Mouse (Mus musculus) heart, adult 9 months (tissue): ENCODE data around the gene Usp16.

ENCODE experiments used
- DNase-seq, 2 experiments: peaks; one replicate each; pipeline ENCODE4 v3.0.0; 2022; ENCODE audit warnings: low spot score in 2 of 2

Gene Usp16

DNA sequence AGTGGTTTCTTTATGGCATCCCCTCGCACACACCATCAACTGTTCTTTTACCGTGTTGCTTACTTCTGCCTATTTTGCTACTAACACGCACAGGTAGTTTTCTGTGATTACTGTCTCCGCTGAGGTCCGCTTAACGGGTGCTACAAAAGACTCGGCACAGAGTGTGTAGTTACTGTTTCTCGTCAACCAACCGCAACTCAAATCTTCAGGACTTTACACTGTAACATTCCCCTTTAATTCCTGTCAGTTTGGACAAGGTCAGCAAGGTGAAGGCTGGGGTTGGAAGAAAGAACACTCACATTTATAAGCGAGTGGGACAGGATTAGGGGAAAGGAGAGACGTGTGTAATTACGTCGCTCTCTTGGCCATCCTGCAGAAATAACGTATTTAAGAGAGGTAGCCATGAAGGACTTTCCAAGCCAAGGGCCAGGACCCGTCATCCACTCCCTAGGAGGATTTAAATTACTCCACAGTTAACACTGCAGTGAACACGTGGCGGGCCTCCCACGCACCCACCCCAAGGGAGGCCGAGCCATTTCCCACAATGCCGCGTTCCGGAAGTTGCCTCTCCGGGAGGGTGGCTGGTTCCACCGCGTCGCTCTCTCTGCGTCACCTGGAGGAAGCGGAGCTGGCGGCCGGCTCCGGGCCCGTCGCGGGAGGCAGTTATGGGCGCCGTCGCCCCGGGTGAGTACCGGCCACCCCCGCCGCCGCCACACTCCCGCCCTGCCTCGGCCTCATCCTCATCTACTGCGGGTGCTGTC lies at the start of gene Usp16:
Gene Usp16, plus strand, starts transcription at position 285 of the 761 bp plus-strand sequence.
- DNase-seq: peak; percentile 92

DNA sequence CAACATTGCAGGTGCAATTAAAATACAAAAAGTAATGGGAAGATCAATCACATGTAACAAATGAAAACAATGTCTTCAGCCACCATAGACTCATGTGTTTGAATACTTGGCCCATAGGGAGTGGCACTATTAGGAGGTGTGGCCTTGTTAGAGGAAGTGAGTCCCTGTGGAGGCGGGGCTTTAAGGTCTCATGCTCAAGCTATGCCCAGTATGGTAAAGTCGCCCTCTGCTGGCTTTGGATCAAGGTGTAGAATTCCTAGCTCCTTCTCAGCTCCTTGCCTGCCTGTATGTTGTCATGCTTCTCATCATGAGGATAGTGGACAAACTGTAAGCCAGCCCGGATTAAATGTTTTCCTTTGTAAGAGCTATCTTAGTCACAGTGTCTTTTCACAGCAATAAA lies 49.5 kb upstream of the Usp16 start:
- no peak for DNase-seq

DNA sequence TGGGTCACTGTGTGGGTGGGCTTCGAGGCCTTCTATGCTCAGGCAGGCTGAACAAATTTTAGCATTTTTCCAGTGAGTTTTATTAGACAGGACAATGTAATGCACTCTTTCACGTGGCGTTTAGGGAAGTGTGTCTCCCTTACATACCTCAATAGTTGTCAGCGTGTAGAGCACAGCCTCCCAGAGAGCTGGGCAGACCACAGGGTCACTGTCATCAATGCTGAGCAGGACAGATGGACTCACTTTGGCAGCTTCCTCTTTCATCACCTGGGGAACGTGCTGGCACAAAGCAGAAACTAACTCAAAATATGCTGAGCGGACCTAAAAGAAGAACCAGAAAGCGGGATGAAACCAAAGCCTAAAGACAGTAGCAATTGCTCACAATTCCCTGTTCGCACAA lies 33.8 kb upstream of the Usp16 start:
- no peak for DNase-seq

DNA sequence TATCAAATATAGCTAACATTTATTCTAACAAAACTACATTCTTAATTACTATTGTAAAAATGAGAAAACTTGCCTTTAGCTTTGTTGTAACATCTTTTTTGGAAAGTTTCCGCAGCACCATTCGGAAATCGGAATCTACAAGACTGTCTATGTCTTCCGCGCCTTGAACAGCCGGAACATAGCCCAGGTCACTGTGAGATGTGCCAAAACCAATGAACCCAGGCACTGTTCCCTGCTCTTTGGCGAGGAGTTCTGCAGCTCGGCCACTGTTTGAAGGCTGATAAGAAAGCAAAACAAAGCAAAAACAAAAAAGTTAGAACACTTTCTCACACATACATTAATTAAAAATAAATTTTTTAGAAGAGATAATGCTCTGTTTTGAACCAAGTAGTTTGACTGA lies 27.0 kb upstream of the Usp16 start:
- no peak for DNase-seq

DNA sequence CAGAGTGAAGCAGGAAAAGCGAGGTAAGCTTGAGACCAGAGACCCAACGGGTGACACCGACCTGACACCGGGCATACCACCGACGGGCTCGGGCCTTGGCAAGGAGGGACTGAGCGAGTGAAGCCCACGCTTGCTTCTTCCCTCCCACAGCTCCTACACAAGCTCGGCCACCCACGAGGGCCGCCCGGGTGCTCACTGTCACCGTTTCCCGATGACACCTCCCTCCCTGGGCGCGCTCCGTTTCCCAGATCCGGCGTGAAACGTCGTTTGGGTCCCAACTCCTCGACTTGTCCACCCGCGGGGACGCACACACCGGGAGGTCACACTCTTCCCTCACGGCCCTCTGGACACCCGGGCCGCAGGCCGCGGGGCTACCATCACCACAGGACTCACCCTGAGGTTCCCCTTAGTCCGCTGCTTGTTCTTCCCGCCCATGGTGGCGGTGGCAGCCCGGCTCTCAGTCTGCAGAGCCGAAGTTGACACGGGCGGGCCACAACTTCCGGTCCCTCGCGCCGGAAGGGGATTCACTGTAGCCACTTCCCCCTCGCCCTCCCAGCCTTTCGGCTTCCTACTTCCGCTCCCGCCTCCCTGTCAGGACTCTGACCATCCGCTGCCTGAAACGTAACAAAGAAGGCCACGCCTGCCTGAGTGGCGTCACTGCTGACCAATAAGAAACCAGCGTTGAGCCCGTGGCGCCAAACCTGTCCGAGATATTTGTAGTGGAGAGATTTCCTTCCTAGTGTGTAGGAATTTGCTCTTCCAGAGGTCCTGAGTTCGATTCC lies 22.3 kb upstream of the Usp16 start, which contains the start of gene Ltn1:
Gene Ltn1, minus strand, starts transcription at position 580 of the 782 bp plus-strand sequence.
- DNase-seq: peak; percentile 98

DNA sequence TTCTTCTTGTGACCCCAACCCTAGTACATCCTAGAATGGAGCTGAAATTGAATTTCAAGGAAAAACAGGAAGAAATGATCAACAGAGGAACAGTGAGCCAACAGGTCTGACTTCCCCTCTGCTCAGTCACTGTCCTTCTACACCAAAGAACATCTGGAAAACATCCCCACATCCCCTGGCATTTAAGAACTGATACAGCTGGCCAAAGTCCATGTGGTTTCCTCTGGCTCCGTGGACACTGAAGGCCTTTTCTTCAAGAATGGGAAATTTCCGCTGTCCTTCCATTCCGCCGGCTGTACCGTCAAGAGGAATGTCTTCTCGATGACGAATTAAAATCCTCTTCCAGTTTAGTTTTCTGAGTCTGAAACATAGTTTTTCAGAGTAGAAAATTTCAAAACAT lies 20.2 kb upstream of the Usp16 start:
- DNase-seq: no peak

DNA sequence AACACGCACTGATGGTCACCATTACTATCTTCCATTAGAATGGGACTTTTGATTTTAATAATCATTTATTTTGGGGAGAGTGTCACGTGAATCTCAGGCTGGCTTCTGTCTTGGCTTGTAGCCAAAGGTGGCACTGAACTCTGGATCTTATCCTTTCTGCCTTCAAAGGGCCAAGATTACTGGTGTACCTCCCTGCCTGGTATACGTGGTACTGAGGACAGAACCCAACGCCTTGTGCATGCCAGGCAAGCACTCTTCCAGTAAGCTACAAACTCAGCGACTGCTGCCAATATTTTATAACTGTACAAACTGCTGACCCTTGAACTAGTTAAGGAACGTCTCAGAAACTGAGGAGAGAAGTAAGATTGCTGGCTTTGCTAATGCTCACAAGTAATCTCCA lies 19.6 kb upstream of the Usp16 start:
- no peak for DNase-seq

DNA sequence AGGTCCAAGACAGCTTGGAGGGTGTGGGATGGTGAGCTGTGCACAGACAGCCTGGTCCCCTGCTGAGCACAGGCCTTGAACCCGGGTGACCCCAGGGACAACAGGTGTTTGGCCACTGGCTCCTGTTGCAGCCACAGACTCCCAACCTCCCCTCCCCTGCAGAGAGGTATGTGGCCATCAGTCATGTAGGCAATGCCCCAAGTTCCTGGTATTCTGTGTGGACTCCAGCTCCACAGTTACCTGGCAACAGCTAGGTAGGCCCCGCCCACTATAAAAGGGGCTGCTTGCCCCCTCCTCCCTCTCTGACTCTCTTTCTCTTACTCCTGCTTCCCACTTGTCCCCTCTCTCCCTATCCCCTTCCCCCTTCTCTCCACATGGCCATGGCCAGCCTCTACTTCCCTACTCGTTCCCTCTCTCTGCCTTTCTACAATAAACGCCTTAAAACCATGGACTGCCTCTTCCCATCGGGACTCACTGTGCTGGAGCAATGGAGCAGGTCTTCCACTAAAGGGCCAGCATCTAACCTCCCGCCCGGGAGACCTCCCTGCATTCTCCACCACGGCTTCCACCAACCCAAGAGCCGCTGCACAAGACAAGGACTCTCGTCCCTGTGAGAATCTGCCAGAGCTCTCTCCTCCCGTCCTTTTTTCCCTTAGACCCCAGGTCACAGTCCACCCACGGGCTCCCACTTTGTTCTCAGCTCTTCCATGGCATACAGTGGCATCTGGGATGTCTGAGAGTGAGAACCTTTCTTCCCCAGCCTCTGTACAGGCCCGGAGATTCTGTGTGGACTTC lies 18.9 kb upstream of the Usp16 start:
- DNase-seq: no peak

DNA sequence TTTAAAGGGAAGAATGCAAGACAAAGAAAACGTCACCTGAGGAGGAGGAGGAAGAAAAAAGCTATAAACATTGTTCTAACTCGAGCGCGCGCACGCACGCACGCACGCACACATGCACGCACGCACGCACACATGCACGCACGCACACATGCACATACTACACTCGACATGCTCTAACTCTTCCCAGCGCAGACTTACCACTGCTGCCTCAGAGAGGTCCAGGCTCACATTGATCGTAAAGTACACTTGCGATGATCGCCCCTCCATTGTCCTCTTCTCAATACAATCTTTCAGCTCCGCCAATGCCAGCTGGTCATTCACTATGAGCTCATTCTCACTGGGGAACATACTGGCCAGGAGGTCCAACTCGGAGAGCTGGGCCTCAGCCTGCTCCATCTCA lies 17.4 kb upstream of the Usp16 start:
- no peak for DNase-seq

DNA sequence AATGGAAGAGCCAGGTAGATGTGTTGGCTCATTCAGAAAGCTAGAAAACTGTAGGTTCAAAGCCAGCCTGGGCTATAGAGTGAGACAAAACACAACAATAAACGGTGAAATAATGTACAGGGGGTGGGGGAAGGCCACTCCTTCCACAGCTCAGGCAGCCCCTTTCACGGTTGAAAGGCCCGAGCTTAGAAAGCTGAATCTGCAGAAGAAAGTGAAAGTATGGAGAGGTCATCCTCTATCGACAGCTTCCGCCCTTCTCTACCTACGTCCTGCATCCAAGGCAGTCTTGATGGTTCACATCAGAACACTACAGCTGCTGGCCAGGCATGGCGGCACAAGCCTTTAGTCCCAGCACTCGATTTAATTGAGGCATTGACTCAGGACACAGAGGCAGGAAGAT lies 15.8 kb upstream of the Usp16 start:
- no peak for DNase-seq

DNA sequence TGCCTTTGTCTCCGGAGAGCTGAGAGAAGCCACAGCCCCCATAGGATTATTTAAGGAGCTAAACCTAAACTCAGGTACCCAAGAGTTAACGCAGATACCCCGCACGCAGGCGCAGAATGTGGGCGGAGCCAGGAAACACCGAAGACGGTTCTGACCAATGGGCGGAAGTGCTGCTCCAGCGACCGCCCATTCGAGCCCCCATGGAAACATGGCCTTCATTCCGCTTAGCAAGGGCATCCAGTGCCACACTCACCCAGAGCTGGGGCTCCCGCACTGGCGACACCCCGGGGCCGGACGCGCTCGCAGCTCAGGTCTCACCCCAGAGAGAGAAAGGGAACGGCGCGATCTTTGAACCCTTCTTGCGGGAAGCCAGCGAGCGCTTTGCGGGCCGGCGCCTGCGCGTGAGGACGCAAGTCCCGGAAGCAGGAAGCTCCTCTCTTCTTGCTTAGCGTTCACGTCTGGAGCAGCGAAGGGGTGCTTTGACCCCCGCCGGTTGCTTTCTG lies 14.3 kb upstream of the Usp16 start, which contains the start of gene Rwdd2b:
Gene Rwdd2b, minus strand, starts transcription at position 390 of the 503 bp plus-strand sequence.
- peak; percentile 92 to 93 for DNase-seq

DNA sequence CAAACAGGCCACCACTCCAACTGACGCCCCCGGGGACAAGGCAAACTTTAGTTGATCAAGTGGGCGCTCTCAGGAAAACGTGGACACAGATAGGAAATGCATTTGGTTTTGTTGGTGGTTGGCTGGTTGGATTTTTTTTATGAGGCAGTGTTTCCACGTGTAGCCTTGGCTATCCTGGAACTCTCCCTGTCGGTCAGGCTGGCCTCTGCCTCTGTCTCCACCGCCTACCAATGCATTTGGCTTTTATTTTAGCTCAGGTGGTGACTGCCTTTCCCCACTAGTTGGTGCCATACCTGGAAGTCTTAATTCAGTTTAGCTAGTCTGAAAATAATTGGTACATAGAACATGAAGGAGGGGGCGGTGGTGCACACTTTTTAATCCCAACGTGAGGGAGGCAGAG lies 13.4 kb upstream of the Usp16 start:
- DNase-seq: no peak

DNA sequence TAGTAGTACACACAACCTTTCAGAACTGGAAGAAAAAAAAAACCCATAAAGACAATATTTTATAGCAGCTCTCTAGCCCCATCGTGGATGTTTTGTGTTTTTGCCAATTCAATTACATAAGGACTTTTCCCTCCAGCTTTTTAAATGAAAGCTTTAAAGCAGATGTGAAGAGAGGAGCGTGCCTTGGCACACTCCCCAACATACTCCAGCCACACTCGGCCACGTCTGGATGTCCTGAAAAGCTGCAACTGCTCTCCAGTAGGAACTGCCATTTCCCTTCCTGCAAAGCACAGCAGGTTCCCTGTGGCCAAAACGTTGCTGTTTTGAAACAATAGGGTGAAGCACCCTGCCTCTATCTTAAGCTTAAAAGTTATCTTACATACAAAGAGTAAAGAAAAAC lies 12.2 kb upstream of the Usp16 start:
- no peak for DNase-seq

DNA sequence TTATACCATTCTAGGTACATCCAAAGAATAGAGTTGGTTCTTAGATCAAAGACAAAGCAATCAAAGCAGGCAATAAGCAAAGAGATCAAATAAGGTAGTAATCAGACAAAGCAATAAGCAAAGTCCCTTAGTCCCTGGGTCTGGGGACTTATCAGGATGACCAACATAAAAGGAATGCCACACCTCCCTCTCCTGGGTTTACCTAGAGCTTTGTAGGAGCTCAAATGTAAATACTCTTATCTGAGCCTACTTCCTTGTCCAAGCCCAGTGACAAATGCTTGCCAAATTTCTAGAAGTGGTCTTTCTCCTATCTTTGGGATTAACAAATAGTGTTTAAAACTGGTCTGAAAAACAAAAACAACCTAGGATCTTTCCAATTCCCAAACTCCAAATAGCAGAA lies 11.3 kb upstream of the Usp16 start:
- DNase-seq: no peak

DNA sequence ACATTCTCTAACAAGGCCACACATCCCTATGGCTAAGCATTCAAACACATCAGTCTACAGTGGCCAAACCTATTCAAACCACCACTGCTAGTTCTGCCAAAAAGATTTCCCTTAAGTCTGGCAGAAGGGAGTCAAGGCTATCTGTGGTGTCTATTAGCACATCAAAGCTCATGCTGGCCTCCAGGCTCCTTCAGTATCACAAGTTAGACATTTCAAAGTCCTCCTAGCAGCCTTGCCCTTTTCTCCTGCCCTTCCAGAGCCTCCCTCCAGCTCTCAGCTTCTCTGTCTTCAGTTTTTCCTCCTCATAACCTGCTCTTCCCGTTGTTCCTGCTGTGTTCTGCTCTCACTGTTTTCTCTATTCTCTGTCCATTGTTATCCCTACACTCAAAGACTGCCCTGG lies 10.4 kb upstream of the Usp16 start:
- no peak for DNase-seq

DNA sequence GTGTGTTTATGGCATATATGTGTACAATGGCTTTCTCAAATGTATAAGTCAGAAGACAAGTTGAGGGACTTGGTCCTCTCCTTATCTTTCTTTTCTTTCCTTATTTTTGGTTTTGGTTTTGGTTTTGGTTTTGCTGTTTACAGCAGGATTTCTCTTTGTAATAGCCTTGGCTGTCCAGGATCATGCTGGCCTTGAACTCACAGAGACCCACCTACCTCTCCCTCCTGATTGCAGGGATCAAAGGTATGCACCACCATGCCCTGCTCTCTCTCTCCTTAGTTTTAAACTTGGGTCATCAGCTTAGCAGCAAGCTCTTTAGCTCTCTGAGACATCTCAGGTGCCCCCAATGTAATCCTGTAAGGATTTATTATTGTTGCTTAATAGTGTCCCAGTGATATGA lies 9.4 kb upstream of the Usp16 start:
- no peak for DNase-seq

DNA sequence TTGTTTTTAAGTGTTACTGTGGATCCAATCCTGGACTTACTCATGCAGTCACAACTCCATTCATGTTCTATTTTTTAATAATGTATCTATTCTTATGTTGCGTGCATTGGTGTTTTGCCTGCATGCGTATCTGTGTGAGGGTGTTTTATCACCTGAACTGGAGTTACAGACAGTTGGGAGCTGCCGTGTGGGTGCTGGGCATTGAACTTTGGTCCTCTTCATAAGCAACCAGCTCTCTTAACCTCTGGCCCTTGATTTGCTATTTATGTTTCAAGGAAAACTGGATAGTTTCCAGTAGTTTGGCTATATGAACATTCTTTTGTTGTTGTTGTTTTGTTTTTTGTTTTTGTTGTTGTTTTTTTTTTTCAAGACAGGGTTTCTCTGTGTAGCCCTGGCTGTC lies 9.0 kb upstream of the Usp16 start:
- DNase-seq: no peak

DNA sequence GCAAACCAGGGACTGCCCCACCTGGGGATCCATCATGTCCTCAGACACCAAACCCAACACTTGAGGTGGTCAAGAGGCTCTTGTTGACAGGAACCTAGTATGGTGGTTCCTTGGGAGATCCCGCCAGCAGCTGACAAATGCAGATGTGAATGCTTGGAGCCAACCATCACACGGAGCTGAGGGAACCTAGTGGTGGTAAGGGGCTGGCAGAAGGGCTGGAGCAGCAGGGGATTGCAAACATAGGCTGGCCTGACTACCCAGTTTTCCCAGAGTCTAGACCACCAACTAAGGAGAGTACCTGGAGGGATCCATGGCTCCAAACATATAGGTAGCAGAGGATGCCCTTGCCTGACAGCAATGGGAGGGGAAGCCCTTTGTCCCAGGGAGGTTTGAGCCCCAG lies 1.3 kb upstream of the Usp16 start:
- DNase-seq: no peak

DNA sequence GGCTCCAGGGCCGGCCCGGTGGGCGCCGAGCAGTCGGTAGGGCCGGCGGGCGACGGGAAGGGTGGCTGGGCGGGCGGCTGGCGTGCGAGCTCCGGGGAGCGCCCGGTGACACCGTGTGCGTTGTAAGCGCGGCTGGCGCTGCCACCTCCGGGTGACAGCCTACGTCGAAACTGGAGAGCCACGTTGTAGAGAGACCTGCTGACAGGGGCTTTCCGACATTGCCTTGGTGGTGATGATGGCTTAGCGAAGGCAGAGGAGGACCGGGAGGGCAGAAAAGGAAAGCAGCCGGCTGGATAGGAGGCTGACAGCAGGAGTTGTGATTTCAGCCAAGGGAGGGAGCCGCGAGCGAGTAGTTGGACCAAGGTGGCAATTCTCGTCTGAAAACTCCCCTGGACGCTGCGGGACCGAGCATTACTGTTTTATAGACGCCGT lies 693 bp downstream of the Usp16 start:
- DNase-seq: no peak

DNA sequence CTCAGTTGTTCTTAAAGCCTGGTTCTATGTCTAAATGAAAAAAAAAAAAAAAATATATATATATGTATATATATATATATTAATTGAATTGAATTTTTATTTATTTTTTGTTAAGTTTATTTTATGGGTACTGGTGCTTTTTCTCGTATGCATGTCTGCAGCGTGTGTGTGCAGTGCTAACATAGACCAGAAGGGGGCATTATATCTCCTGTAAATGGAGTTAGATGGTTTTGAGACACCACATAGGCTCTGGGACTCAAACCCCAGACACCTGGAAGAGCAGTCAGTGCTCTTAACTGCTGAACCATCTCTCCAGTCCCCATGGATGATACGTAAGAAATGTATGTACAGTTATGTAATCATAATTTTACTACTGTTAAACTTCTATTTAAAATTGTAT lies 4.2 kb downstream of the Usp16 start:
- DNase-seq: no peak

DNA sequence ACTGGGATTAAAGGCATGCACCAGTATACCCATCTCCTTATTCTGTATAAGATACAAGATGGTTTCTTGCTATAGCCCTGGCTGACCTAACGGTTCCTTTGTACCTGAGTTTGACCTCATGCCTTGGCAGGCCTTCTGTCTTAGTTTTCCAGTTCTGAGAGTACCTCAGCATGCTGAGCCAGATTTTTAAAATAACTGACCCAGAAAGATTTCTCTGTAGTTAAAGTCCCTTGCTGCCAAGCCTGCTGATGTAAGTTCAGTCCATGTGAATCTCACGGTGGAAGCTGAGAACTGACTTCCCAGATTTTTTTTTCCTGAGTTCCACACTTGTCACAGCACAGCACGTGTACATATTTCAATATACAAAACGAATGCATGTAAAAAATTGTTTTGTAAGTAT lies 16.1 kb downstream of the Usp16 start:
- peak in 1 of 2 experiments; percentile 11 for DNase-seq

DNA sequence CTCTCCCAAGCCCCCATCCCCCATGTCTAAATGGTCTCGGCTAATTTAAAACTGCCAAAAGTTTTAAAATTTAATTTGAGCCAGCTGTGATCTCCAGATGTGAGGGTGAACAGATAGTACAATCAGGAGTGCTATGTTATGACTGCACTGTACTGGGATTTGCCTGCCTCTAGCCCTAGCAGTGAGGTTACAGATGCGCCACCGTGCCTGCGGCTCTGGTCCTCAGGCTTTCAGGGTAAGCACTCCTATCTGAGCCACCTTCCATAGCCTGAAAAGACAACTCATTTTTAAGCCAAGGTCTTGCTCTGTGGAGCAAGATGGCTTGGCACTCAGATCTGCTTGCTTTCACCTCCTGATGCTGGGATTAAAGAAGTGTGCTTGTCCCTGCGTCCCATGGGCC lies 29.9 kb downstream of the Usp16 start:
- no peak for DNase-seq
